Mouse (Mus musculus) neural tube, embryonic 14.5 days (tissue): Measurements from ENCODE around the gene B4galnt3. TPM values are rescaled to one million over a fixed set of nuclear protein-coding genes. Genes with fewer than 3 reads are reported as not detected.

Source experiments
- ATAC-seq: fragments of 200-750 bp; cut with Nextera tagmentation; 2 replicates; pipeline ENCODE4 v1.8.0; 2017; ENCODE audit warnings: low read depth, mild to moderate bottlenecking, moderate TSS enrichment, moderate library complexity
- H3K27ac ChIP-seq: fragments of 300-500 bp; sonication (generic); 2 replicates; pipeline ENCODE4 v1.5.1; 2014; ENCODE audit warnings: low read depth, mild to moderate bottlenecking, control low read depth, low read length, moderate library complexity, mixed read lengths
- H3K27me3 ChIP-seq: fragments of 300-500 bp; sonication (generic); 2 replicates; pipeline ENCODE4 v1.6.1; 2014; ENCODE audit warnings: low read length; ENCODE audit not compliant: control insufficient read depth, insufficient read depth
- H3K36me3 ChIP-seq: fragments of 300-500 bp; sonication (generic); 2 replicates; pipeline ENCODE4 v1.6.1; 2014; ENCODE audit warnings: low read length, mixed read lengths; ENCODE audit not compliant: control insufficient read depth, insufficient read depth
- H3K4me1 ChIP-seq: fragments of 300-500 bp; sonication (generic); 2 replicates; pipeline ENCODE4 v1.6.1; 2014; ENCODE audit warnings: low read length; ENCODE audit not compliant: control insufficient read depth, insufficient read depth
- H3K4me2 ChIP-seq: fragments of 300-500 bp; sonication (generic); 2 replicates; pipeline ENCODE4 v1.6.1; 2014; ENCODE audit warnings: mild to moderate bottlenecking, low read depth, low read length, control low read depth
- H3K4me3 ChIP-seq: fragments of 300-500 bp; sonication (generic); 2 replicates; pipeline ENCODE4 v1.5.1; 2014; ENCODE audit warnings: low read depth, low read length, control low read depth, mixed read lengths
- H3K9ac ChIP-seq: fragments of 300-500 bp; sonication (generic); replicated peaks from 2 replicates; pipeline ENCODE4 v1.6.1; 2014; ENCODE audit warnings: low read depth, mild to moderate bottlenecking, control low read depth, low read length, mixed read lengths
- H3K9me3 ChIP-seq: fragments of 300-500 bp; sonication (generic); 2 replicates; pipeline ENCODE4 v1.6.1; 2016; ENCODE audit warnings: low read length; ENCODE audit not compliant: control insufficient read depth
- WGBS: fragments of 180-500 bp; shearing (Covaris S2); extraction: QIAGEN DNeasy Blood & Tissue Kit; methylation state at CpG from one replicate; pipeline ENCODE4 v1.1.7; 2014; 5-methylcytosine and 5-hydroxymethylcytosine counted together
- polyA plus RNA-seq: library from polyadenylated mRNA; unstranded; fragments of >200 nt; fragmentation: Nextera tagmentation; extraction: Ambion mirVana; gene quantifications from 2 replicates; pipeline ENCODE4 v1.2.1, GENCODE M21; 2014

Gene B4galnt3
- polyA plus RNA-seq, 1 experiment from 2014 or later = 0.09 TPM

DNA sequence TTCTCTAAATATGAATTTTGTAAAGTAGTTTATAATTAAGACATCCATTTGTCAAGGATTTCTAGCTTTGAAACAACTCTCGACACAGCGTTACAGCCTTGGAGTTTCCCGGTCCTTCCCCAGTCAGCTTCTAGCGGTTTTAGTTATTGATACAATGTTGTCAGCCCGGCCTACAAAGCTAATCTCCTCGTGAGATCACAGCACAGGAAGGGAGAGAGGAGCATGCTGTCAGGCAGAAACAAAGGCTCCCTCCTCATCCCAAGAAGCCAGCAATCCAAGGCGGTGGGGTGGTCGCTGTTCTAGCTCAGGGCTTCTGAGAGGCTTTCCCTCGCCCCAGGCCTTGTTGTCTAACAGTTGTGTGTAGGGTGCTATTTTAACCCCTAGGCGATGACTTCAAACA, 100.1 kb downstream of the B4galnt3 start:
- H3K4me1 ChIP-seq = no peaks in the 10 kb centered on the region
- no peak overlapping the region for H3K4me2 ChIP-seq
- WGBS = 56% methylated on average over 10 of the region's 10 CpGs
- H3K36me3 ChIP-seq = no peaks in the 10 kb centered on the region
- H3K9me3 ChIP-seq = no peaks in the 10 kb centered on the region
- H3K27ac ChIP-seq = no peak overlapping the region
- ATAC-seq = no peak
- H3K4me3 ChIP-seq = no peak overlapping the region
- H3K27me3 ChIP-seq = no peaks in the 10 kb centered on the region
- no peak overlapping the region for H3K9ac ChIP-seq

- Histone ChIP-seq H3K9ac (no peak overlapping the region), H3K9me3 (no peaks in the 10 kb centered on the region), H3K4me3 (no peak overlapping the region), H3K27me3 (no peaks in the 10 kb centered on the region), H3K4me1 (no peaks in the 10 kb centered on the region), H3K36me3 (no peaks in the 10 kb centered on the region), H3K4me2 (no peak overlapping the region), H3K27ac (no peak overlapping the region)
- 70% methylated on average over 1 of the region's 1 CpGs for WGBS
- ATAC-seq = no peak
These were observed 100.6 kb downstream of the B4galnt3 start for GRCm38 (mm10) chr6:120193793-120194192.

GRCm38 (mm10) chr6:120193174-120193573, 101.2 kb downstream of the B4galnt3 start:
- no peak overlapping the region for H3K9ac ChIP-seq
- H3K4me3 ChIP-seq = no peak overlapping the region
- H3K4me1 ChIP-seq = no peaks in the 10 kb centered on the region
- H3K4me2 ChIP-seq = no peak overlapping the region
- WGBS = 22% methylated on average over 5 of the region's 5 CpGs
- no peaks in the 10 kb centered on the region for H3K36me3 ChIP-seq
- no peaks in the 10 kb centered on the region for H3K9me3 ChIP-seq
- H3K27me3 ChIP-seq = no peaks in the 10 kb centered on the region
- no peak for ATAC-seq
- H3K27ac ChIP-seq = no peak overlapping the region

DNA sequence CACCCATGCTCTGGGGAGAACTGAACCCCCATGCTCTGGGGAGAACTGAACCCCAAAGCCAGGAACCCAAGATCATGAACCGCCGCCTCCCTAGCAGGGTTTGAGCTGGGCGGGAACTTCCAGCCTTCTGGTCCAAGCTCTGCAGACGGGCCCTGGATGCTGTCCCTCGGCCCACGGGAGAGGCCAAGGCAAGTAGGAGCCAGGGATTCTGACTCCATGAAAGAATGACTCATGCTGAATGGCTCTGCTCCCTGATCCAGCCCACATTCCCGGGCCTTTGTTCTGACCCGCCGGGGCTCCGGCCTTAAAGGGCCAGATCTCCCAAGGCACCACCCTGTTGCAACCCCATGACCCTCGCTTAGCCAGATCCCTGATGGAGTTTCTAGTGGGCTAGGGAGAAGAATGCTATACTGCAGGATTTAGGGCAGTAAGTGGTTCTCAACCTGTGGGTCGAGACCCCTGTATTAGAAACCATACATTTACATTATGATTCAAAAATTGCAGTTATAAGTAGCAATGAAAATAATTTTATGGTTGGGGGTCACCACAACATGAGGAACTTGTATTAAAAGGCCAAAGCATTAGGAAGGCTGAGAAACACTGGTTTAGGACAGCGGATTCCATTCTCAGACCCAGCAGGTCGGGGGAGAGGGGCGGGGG, 102.0 kb downstream of the B4galnt3 start:
- Histone ChIP-seq H3K27me3 (no peaks in the 10 kb centered on the region), H3K36me3 (no peaks in the 10 kb centered on the region), H3K4me3 (no peak overlapping the region), H3K9me3 (no peaks in the 10 kb centered on the region), H3K27ac (no peak overlapping the region), H3K4me1 (no peaks in the 10 kb centered on the region), H3K4me2 (no peak overlapping the region), H3K9ac (no peak overlapping the region)
- ATAC-seq = peak; percentile 47; the same call in 1 of the 2 replicates
- 21% methylated on average over 14 of the region's 15 CpGs for WGBS

DNA sequence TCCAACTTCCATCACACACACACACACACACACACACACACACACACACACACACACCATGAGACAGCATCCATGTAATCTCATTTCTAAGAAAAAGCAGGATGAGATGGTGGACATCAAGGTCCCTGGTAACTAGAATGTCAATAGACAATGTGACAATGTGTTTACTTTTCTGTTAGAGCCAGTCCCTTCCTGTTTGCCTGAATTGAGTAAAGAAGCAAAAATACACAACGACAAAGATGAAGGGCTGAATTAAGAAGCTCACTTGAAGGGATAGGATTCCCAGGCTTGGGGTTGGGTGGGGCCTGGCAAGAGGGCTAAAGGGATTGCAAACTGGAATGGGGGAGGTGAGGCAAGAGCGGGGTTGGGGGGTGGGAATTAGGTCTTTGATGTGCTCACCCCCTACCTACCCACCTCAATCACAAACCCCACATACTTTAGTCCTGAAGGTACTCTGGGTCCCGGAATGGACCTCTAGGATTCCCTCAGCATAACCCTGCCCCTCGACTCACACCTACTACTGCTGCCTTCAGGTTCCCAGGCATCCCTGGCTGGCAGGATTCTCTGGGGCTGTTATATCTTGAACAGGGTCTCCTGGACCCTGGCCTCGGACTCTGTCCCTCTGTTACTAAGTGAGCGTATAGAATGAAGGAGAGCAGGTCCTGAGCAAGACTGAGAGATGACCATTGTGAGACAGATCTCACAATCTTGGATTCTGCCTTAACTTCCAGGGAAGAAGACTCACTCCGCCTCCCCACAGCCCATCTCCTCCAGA, 102.8 kb downstream of the B4galnt3 start:
- WGBS = 62% methylated on average over 7 of the region's 7 CpGs
- H3K27ac ChIP-seq = no peak overlapping the region
- no peaks in the 10 kb centered on the region for H3K27me3 ChIP-seq
- no peak for ATAC-seq
- H3K4me1 ChIP-seq = no peaks in the 10 kb centered on the region
- H3K9ac ChIP-seq = no peak overlapping the region
- no peak overlapping the region for H3K4me3 ChIP-seq
- H3K4me2 ChIP-seq = no peak overlapping the region
- no peaks in the 10 kb centered on the region for H3K36me3 ChIP-seq
- H3K9me3 ChIP-seq = no peaks in the 10 kb centered on the region

- Histone ChIP-seq H3K4me2 (no peak overlapping the region), H3K9me3 (no peaks in the 10 kb centered on the region), H3K4me3 (no peak overlapping the region), H3K36me3 (no peaks in the 10 kb centered on the region), H3K27me3 (no peaks in the 10 kb centered on the region), H3K27ac (no peak overlapping the region), H3K9ac (no peak overlapping the region), H3K4me1 (no peaks in the 10 kb centered on the region)
- 85% methylated on average over 4 of the region's 4 CpGs for WGBS
- no peak for ATAC-seq
These were observed 103.4 kb downstream of the B4galnt3 start for GRCm38 (mm10) chr6:120190912-120191311.

DNA sequence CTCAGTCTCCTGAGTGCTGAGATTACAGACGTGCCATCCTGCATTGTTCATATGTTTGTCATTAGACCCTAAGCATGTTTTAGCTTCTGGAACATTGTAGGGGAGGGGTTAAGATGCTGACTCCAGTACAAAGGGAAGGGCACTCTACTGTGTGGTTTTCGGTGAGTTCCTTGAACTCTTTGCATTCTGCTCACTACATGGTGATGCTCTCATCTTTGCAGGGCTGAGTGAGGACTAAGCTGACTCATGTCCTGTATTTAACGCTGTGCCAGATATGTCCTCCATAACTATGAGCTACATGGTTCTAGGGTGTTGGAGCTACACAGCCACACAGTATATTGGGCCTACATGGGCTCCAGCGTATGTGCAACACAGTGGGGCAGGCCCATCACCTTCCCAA, 104.0 kb downstream of the B4galnt3 start:
- ATAC-seq = no peak
- WGBS = 94% methylated on average over 4 of the region's 4 CpGs
- H3K4me2 ChIP-seq = no peak overlapping the region
- no peak overlapping the region for H3K27ac ChIP-seq
- H3K27me3 ChIP-seq = no peaks in the 10 kb centered on the region
- no peaks in the 10 kb centered on the region for H3K36me3 ChIP-seq
- H3K4me3 ChIP-seq = no peak overlapping the region
- no peaks in the 10 kb centered on the region for H3K4me1 ChIP-seq
- no peak overlapping the region for H3K9ac ChIP-seq
- H3K9me3 ChIP-seq = no peaks in the 10 kb centered on the region

DNA sequence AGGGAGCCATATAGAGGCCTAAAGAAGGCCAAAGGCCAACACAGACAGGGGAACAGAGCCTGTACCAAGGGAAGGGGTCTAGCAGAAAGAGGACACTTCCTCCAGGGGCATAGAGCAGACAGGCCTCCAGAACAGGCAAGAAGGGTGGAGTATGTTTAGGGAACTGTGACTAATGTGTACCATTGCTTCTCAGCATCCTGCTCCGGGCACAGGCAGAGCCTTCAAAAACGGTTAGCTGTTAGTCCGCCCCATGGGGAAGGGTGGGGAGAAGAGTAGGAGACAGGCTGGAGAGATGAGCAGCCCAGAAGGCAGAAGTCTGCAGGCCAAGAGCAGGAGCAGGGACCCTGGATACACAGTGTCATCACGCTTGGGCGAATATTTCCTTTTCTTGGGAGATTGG, 105.1 kb downstream of the B4galnt3 start:
- H3K4me2 ChIP-seq = no peak overlapping the region
- H3K9ac ChIP-seq = no peak overlapping the region
- no peaks in the 10 kb centered on the region for H3K4me1 ChIP-seq
- 87% methylated on average over 5 of the region's 5 CpGs for WGBS
- ATAC-seq = no peak
- no peaks in the 10 kb centered on the region for H3K9me3 ChIP-seq
- no peaks in the 10 kb centered on the region for H3K36me3 ChIP-seq
- no peak overlapping the region for H3K4me3 ChIP-seq
- no peak overlapping the region for H3K27ac ChIP-seq
- no peaks in the 10 kb centered on the region for H3K27me3 ChIP-seq
